Mouse (Mus musculus) cerebellum, postnatal 25 days (tissue): ENCODE measurements around the gene Etfrf1.

ENCODE experiments used
- DNase-seq, 2 experiments: peaks; one replicate each; pipeline ENCODE4 v3.0.0; 2021; ENCODE audit warnings: mixed read lengths in 2 of 2

Etfrf1 gene

GRCm38 (mm10) chr6:145226296-145226695 lies 15.4 kb downstream of the Etfrf1 start:
- peak in 1 of 2 experiments; percentile 38 for DNase-seq

- DNase-seq = no peak
These were observed 23.5 kb downstream of the Etfrf1 start for GRCm38 (mm10) chr6:145234391-145234790.

GRCm38 (mm10) chr6:145235367-145235766 lies 24.4 kb downstream of the Etfrf1 start:
- no peak for DNase-seq

- DNase-seq = no peak
These were observed 26.2 kb downstream of the Etfrf1 start for GRCm38 (mm10) chr6:145237148-145237547.

- no peak for DNase-seq
These were observed 29.4 kb downstream of the Etfrf1 start for GRCm38 (mm10) chr6:145240285-145240684.

GRCm38 (mm10) chr6:145242521-145242920 lies 31.6 kb downstream of the Etfrf1 start:
- DNase-seq = no peak

GRCm38 (mm10) chr6:145246841-145247240 lies 35.9 kb downstream of the Etfrf1 start:
- no peak for DNase-seq

GRCm38 (mm10) chr6:145247886-145248285 lies 37.0 kb downstream of the Etfrf1 start:
- no peak for DNase-seq

- peak; percentile 78 for DNase-seq
These were observed 38.6 kb downstream of the Etfrf1 start for GRCm38 (mm10) chr6:145249291-145250184.

- peak; percentile 93 to 96 for DNase-seq
These were observed 39.4 kb downstream of the Etfrf1 start, which contains the start of gene Kras for GRCm38 (mm10) chr6:145250185-145250791. TSS of gene Kras (minus strand) at chr6:145250239.

- DNase-seq = peak in 1 of 2 experiments; percentile 53
These were observed 39.9 kb downstream of the Etfrf1 start for GRCm38 (mm10) chr6:145250820-145251219.

GRCm38 (mm10) chr6:145255952-145256700 lies 45.2 kb downstream of the Etfrf1 start:
- no peak for DNase-seq

- DNase-seq = no peak
These were observed 45.8 kb downstream of the Etfrf1 start for GRCm38 (mm10) chr6:145256701-145257073.

GRCm38 (mm10) chr6:145262314-145262713 lies 51.4 kb downstream of the Etfrf1 start:
- DNase-seq = no peak
